Mouse (Mus musculus) myocyte (in vitro differentiated cells): ENCODE measurements at regions not wholly inside any gene's neighbourhood (a gene's known extent, or its start where the extent isn't known, plus 50 kb on each side); places are given as distances from the start of the nearest gene placed in this dataset.

ENCODE experiments used
- MYOD1 ChIP-seq, 3 experiments: IDR thresholded peaks; one replicate each; pipeline ENCODE4 v1.6.1; 2011; ENCODE audit warnings: control low read depth in 2 of 3, low read depth in 2 of 3, mild to moderate bottlenecking in 2 of 3, moderate library complexity in 1 of 3; ENCODE audit not compliant: insufficient read length in 2 of 3, control insufficient read depth in 1 of 3
- MYOG ChIP-seq, 3 experiments: IDR thresholded peaks; one replicate each; pipeline ENCODE4 v1.6.1; 2011; ENCODE audit warnings: control low read depth in 2 of 3, low read depth in 2 of 3, mild to moderate bottlenecking in 2 of 3; ENCODE audit not compliant: insufficient read length in 2 of 3, control insufficient read depth in 1 of 3, insufficient read depth in 1 of 3
- POLR2A ChIP-seq: IDR thresholded peaks from one replicate; pipeline ENCODE4 v1.6.1; 2011; ENCODE audit warnings: low read depth, mild to moderate bottlenecking, control low read depth, moderate library complexity; ENCODE audit not compliant: insufficient read length
- POLR2AphosphoS2 ChIP-seq: IDR thresholded peaks from one replicate; pipeline ENCODE4 v1.6.1; 2011; ENCODE audit warnings: low read depth, control low read depth; ENCODE audit not compliant: insufficient read length
- REST ChIP-seq: IDR thresholded peaks from one replicate; pipeline ENCODE4 v1.6.1; 2011; ENCODE audit warnings: mild to moderate bottlenecking, control low read depth, moderate library complexity; ENCODE audit not compliant: insufficient read depth, insufficient read length
- SRF ChIP-seq: IDR thresholded peaks from one replicate; pipeline ENCODE4 v1.6.1; 2011; ENCODE audit warnings: low read depth; ENCODE audit not compliant: control insufficient read depth, insufficient read length
- TCF12 ChIP-seq: IDR thresholded peaks from one replicate; pipeline ENCODE4 v1.6.1; 2011; ENCODE audit warnings: mild to moderate bottlenecking, control low read depth; ENCODE audit not compliant: poor library complexity, insufficient read depth, severe bottlenecking

DNA sequence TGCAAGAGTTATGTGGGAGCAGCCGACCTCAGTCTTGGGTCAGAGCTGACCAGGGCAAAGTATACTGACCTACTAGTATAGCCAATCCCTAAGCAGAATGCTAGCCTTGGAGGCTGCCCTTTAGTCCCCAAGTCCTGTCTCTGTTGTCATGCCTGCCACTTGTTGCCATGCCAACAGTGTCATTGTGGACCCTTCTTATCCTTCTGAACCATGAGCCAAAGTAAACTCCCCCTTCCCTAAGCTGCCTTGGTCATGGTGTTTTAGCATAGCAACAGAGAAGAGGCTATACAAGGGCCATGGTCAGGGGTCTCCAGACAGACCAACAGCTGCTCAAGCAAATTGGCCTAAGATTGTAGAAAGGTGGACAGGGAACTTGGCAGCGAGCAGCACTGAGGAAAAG is 66.2 kb downstream of the Dll1 start:
- TF ChIP-seq POLR2AphosphoS2 = no peak
- TF ChIP-seq POLR2A = no peak
- TF ChIP-seq MYOD1 (IDR thresholded peaks at IDR 0.05; ENCODE audit: control insufficient read depth in 1 of 3, insufficient read length in 2 of 3, low read depth in 2 of 3) = no peak
- no peak for TF ChIP-seq MYOG (IDR thresholded peaks at IDR 0.05; ENCODE audit: control insufficient read depth in 1 of 3, insufficient read depth in 1 of 3, insufficient read length in 2 of 3, low read depth in 2 of 3)
- TF ChIP-seq REST = no peak
- no peak for TF ChIP-seq TCF12
- no peak for TF ChIP-seq SRF
